ENCODE assay signal across 11 mouse cellular contexts in the genomic region with DNA sequence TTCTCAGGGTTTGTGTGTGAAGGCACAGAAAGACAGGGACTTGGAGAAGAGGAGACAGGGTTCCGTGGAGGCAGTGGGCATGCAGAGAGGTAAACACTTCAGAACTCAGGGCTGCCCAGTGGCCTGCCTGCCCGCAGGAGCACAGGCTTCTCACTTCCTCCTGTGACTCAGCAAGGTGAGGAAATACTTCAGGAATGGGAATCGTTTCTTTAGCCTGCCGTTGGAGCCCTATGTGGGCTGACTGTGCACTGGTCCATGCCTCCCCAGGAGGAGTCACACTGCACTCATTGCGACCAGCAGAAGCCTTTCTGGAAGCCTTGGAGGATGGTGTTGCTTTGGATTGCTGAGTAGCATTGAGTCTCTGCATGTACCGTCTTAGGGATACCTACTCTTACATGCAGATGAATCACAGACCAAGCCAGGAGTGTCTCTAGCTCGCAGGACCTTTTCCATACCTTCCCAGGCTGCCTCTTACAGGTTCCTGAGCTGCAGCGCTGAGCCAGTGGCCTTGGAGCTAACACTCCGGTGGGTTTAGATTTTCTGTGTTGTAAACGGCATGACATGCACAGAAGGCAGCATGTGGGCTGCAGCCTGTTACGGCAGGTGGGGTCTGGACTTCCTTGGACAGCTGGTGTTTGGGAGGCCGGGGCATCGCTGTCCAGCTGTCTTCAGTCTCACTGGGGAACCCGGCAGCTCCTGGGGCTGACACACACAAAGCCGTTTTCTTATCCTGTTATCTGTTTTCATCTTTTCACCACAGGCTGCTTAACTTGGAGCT. TPM values are rescaled to one million over a fixed set of nuclear protein-coding genes. Genes with fewer than 3 reads are reported as not detected.
DNase-seq lines count a peak whose midpoint lies in the region; ATAC-seq and TF ChIP-seq lines count a peak whose summit lies in the region.
"Had no signal": no experiment of that assay in that cellular context is flagged by ENCODE, and none has a peak within 500 bp of the region (broad histone marks: within the 10 kb centered on the region; RNA-seq: fewer than 3 reads in every experiment).

No protein-coding gene starts in this region.

- no peak for TF ChIP-seq CTCF in liver, postnatal 0 days (IDR thresholded peaks at IDR 0.05; ENCODE audit: low read depth)

- WGBS in forebrain, embryonic 12.5 days = 63% methylated on average over 15 of the region's 15 CpGs
- WGBS in forebrain, embryonic 11.5 days = 62% methylated on average over 15 of the region's 15 CpGs
- WGBS in midbrain, embryonic 13.5 days = 48% methylated on average over 15 of the region's 15 CpGs
- WGBS in liver, postnatal 0 days (ENCODE audit: insufficient replicate concordance) = 55% methylated on average over 15 of the region's 15 CpGs

- H3K27me3 ChIP-seq in forebrain, embryonic 12.5 days = no peaks in the 10 kb centered on the region
- no peaks in the 10 kb centered on the region for H3K27me3 ChIP-seq in forebrain, embryonic 11.5 days (ENCODE audit: control insufficient read depth, insufficient read depth, low read length)
- no peaks in the 10 kb centered on the region for H3K27me3 ChIP-seq in midbrain, embryonic 13.5 days
- H3K27me3 ChIP-seq in liver, postnatal 0 days (ENCODE audit: insufficient read depth, low read length) = no peaks in the 10 kb centered on the region

- no peak overlapping the region for H3K9ac ChIP-seq in forebrain, embryonic 12.5 days
- no peak overlapping the region for H3K9ac ChIP-seq in forebrain, embryonic 11.5 days (ENCODE audit: low read length)
- H3K9ac ChIP-seq in midbrain, embryonic 13.5 days (replicated peaks) = no peak overlapping the region
- H3K9ac ChIP-seq in liver, postnatal 0 days (replicated peaks) = no peak overlapping the region

- no peak overlapping the region for H3K4me2 ChIP-seq in forebrain, embryonic 12.5 days
- no peak overlapping the region for H3K4me2 ChIP-seq in forebrain, embryonic 11.5 days (ENCODE audit: low read depth, low read length, severe bottlenecking)
- peak overlapping the region; percentile 14; the same call in 1 of the 2 replicates for H3K4me2 ChIP-seq in midbrain, embryonic 13.5 days (replicated peaks)
- no peak overlapping the region for H3K4me2 ChIP-seq in liver, postnatal 0 days (ENCODE audit: low read depth, low read length)

- H3K4me1 ChIP-seq in forebrain, embryonic 12.5 days = peaks cover 9% of the 10 kb centered on the region; the same call in 1 of the 2 replicates
- no peaks in the 10 kb centered on the region for H3K4me1 ChIP-seq in forebrain, embryonic 11.5 days (replicated peaks; ENCODE audit: control insufficient read depth, insufficient read depth, low read length)
- peaks cover 19% of the 10 kb centered on the region for H3K4me1 ChIP-seq in midbrain, embryonic 13.5 days (replicated peaks)
- H3K4me1 ChIP-seq in liver, postnatal 0 days (ENCODE audit: insufficient read depth) = no peaks in the 10 kb centered on the region

- ATAC-seq in forebrain, embryonic 12.5 days (ENCODE audit: low FRiP score) = 0 out of 2 replicates have a peak, but pooled peaks have one; percentile 58
- ATAC-seq in forebrain, embryonic 11.5 days (replicated peaks; ENCODE audit: low FRiP score) = no peak
- peak; percentile 79 for ATAC-seq in midbrain, embryonic 13.5 days
- no peak for ATAC-seq in liver, postnatal 0 days

- DNase-seq in forebrain, embryonic 11.5 days (ENCODE audit: low spot score) = no peak
- DNase-seq in right cerebral cortex, postnatal 10 days (ENCODE audit: low spot score in 2 of 2) = peak; percentile 36 to 49
- no peak for DNase-seq in right cerebral cortex, adult 18-20 months
- no peak for DNase-seq in thymus, postnatal 10 days (ENCODE audit: low spot score in 2 of 2)
- no peak for DNase-seq in liver, postnatal 0 days
- DNase-seq in layer of hippocampus, adult 18-20 months (ENCODE audit: low spot score in 2 of 2) = no peak
- DNase-seq: cerebellum, adult 18-20 months; gastrocnemius, adult 2 months; thymus, postnatal 4 days had no signal

- H3K27ac ChIP-seq in forebrain, embryonic 12.5 days = peak overlapping the region; percentile 47; the same call in 1 of the 2 replicates
- no peak overlapping the region for H3K27ac ChIP-seq in forebrain, embryonic 11.5 days (ENCODE audit: low read depth, low read length)
- H3K27ac ChIP-seq in midbrain, embryonic 13.5 days = peak overlapping the region; percentile 1
- no peak overlapping the region for H3K27ac ChIP-seq in liver, postnatal 0 days (ENCODE audit: low read depth)
- H3K27ac ChIP-seq: gastrocnemius, adult 2 months had no signal

- no peak for TF ChIP-seq EP300 in liver, postnatal 0 days (IDR thresholded peaks at IDR 0.05; ENCODE audit: low read depth)

- H3K9me3 ChIP-seq in forebrain, embryonic 12.5 days = no peaks in the 10 kb centered on the region
- H3K9me3 ChIP-seq in forebrain, embryonic 11.5 days (ENCODE audit: control insufficient read depth, low read length) = no peaks in the 10 kb centered on the region
- no peaks in the 10 kb centered on the region for H3K9me3 ChIP-seq in midbrain, embryonic 13.5 days
- H3K9me3 ChIP-seq in liver, postnatal 0 days (ENCODE audit: low read length) = no peaks in the 10 kb centered on the region

- no peaks in the 10 kb centered on the region for H3K36me3 ChIP-seq in forebrain, embryonic 12.5 days (replicated peaks)
- H3K36me3 ChIP-seq in forebrain, embryonic 11.5 days (ENCODE audit: control insufficient read depth, insufficient read depth, low read length) = no peaks in the 10 kb centered on the region
- H3K36me3 ChIP-seq in midbrain, embryonic 13.5 days = no peaks in the 10 kb centered on the region
- no peaks in the 10 kb centered on the region for H3K36me3 ChIP-seq in liver, postnatal 0 days (replicated peaks; ENCODE audit: insufficient read depth, low read length)

- no peak overlapping the region for H3K4me3 ChIP-seq in forebrain, embryonic 12.5 days (replicated peaks)
- H3K4me3 ChIP-seq in forebrain, embryonic 11.5 days (ENCODE audit: low read depth, low read length) = no peak overlapping the region
- H3K4me3 ChIP-seq in midbrain, embryonic 13.5 days (replicated peaks) = no peak overlapping the region
- no peak overlapping the region for H3K4me3 ChIP-seq in liver, postnatal 0 days (ENCODE audit: low read depth, low read length)
- H3K4me3 ChIP-seq: gastrocnemius, adult 2 months had no signal

RNA-seq across cellular contexts. Expression of gene Btbd11, which starts 34.4 kb away (rescaled TPM):
- 8.1 and 9.1 TPM in 2 replicates for polyA plus RNA-seq in forebrain, embryonic 12.5 days (2016; fragmentation: Nextera tagmentation; extraction: Ambion mirVana)
- polyA plus RNA-seq in forebrain, embryonic 11.5 days (2014; fragmentation: Nextera tagmentation; extraction: Ambion mirVana) = 6.5 and 7.4 TPM in 2 replicates
- polyA plus RNA-seq in midbrain, embryonic 13.5 days (2015; fragmentation: Nextera tagmentation; extraction: Ambion mirVana) = 10.3 and 10.7 TPM in 2 replicates
- polyA plus RNA-seq in liver, postnatal 0 days (2015; fragmentation: Nextera tagmentation; extraction: Ambion mirVana) = 0.47 and 0.57 TPM in 2 replicates
- 10 to 100 TPM; 18.3 to 23.0 TPM for total RNA-seq in layer of hippocampus, adult 18-20 months (2021)

Comparison
In these comparisons a context has a peak if more than half of its experiments do, and no peak if none do; other contexts are left out.
1. ATAC-seq: peak in forebrain, embryonic 12.5 days (single experiment) and midbrain, embryonic 13.5 days (single experiment); none in forebrain, embryonic 11.5 days (single experiment) and liver, postnatal 0 days (single experiment).
2. H3K27ac ChIP-seq: peak in forebrain, embryonic 12.5 days (single experiment) and midbrain, embryonic 13.5 days (single experiment); none in forebrain, embryonic 11.5 days (single experiment) and liver, postnatal 0 days (single experiment).
3. DNase-seq: peak in right cerebral cortex, postnatal 10 days (2 of 2); none in forebrain, embryonic 11.5 days (single experiment), right cerebral cortex, adult 18-20 months (single experiment), thymus, postnatal 10 days (0 of 2), liver, postnatal 0 days (single experiment) and layer of hippocampus, adult 18-20 months (0 of 2).